Mouse (Mus musculus) telencephalon, adult 2 months (tissue): Measurements from ENCODE around the gene Gm11756.
"Not testable (repeated sequence)": the region's sequence is repeated elsewhere in the genome, so short reads cannot be mapped to it uniquely, and the experiment has no call there.

Experiments used
- DNase-seq: peaks from one replicate; pipeline ENCODE4 v3.0.0-alpha.2; 2011; ENCODE audit warnings: low read depth, low spot score

The Gm11756 gene

GRCm38 (mm10) chr4:73920660-73921059, at the start of gene Gm11756:
Gene Gm11756, minus strand, starts transcription at chr4:73920760.
- DNase-seq: not testable (repeated sequence)

GRCm38 (mm10) chr4:73950375-73950896, 29.9 kb upstream of the Gm11756 start, which contains the start of gene 2310002L09Rik:
Gene 2310002L09Rik, minus strand, starts transcription at chr4:73950846.
- no peak for DNase-seq

GRCm38 (mm10) chr4:73905853-73906252, 14.7 kb downstream of the Gm11756 start, which contains the start of gene Gm13871:
Gene Gm13871, minus strand, starts transcription at chr4:73905953.
- DNase-seq: not testable (repeated sequence)

- DNase-seq: not testable (repeated sequence)
Observed at GRCm38 (mm10) chr4:73891012-73891411, 29.5 kb downstream of the Gm11756 start, which contains the start of gene Gm11757. Gene Gm11757, minus strand, starts transcription at chr4:73891112.

- DNase-seq: not testable (repeated sequence)
Observed at GRCm38 (mm10) chr4:73876166-73876565, 44.4 kb downstream of the Gm11756 start, which contains the start of gene Gm11758. Gene Gm11758, minus strand, starts transcription at chr4:73876266.
